Mouse (Mus musculus) T-cell, adult 66 days (primary cell): ENCODE data around the gene Slc16a11. TPM values are rescaled to one million over a fixed set of nuclear protein-coding genes. Genes with fewer than 3 reads are reported as not detected.

ENCODE experiments used
- total RNA-seq, 2 experiments: library from RNA; stranded (reverse); gene quantifications; 3 replicates in 1 of 2; 4 replicates in 1 of 2; pipeline ENCODE4 v1.2.4; 2023

The Slc16a11 gene
- total RNA-seq, result not detected

GRCm38 (mm10) chr11:70212423-70212822 is at the start of gene Slc16a11:
Gene Slc16a11 (plus strand): TSS chr11:70212752.

GRCm38 (mm10) chr11:70220731-70221602 is 8.4 kb downstream of the Slc16a11 start, which contains the start of gene Slc16a13:
Gene Slc16a13 (minus strand): TSS chr11:70221064.

GRCm38 (mm10) chr11:70229260-70230010 is 16.9 kb downstream of the Slc16a11 start, which contains the start of gene Bcl6b:
Gene Bcl6b (minus strand): TSS chr11:70229798.

GRCm38 (mm10) chr11:70237457-70238167 is 25.1 kb downstream of the Slc16a11 start, which contains the start of gene 0610010K14Rik:
Gene 0610010K14Rik (minus strand): TSS chr11:70237914.

GRCm38 (mm10) chr11:70239541-70240279 is 27.2 kb downstream of the Slc16a11 start, which contains the start of the genes Gm21988 and Rnasek:
Gene Gm21988 (minus strand): TSS chr11:70239830.
Gene Rnasek (minus strand): TSS chr11:70239842.

GRCm38 (mm10) chr11:70254931-70255531 is 42.5 kb downstream of the Slc16a11 start, which contains the start of gene Alox12:
Gene Alox12 (minus strand): TSS chr11:70255353.

Other genes with a start within 250 kb of the Slc16a11 start
- gene Cldn7, start 248.0 kb upstream of the Slc16a11 start, total RNA-seq, result not detected
- gene Ctdnep1, start 231.6 kb upstream of the Slc16a11 start, total RNA-seq, result 100 to 1,000 TPM; 113 to 123 TPM
- 10 to 100 TPM; 36.1 to 48.5 TPM for gene Elp5, start 230.2 kb upstream of the Slc16a11 start, total RNA-seq
- gene Gabarap, start 221.6 kb upstream of the Slc16a11 start, total RNA-seq, result 100 to 1,000 TPM; 182 to 187 TPM
- 10 to 100 TPM; 64.4 to 67.2 TPM for gene Phf23, start 217.0 kb upstream of the Slc16a11 start, total RNA-seq
- gene Dvl2, start 212.2 kb upstream of the Slc16a11 start, total RNA-seq, result 10 to 100 TPM; 40.8 to 42.1 TPM
- gene Acadvl, start 197.3 kb upstream of the Slc16a11 start, total RNA-seq, result 10 to 100 TPM; 62.0 to 75.3 TPM
- gene Dlg4, start 195.8 kb upstream of the Slc16a11 start, total RNA-seq, result 10 to 100 TPM; 36.4 to 38.1 TPM
- gene Asgr1, start 158.7 kb upstream of the Slc16a11 start, total RNA-seq, result not detected
- gene Asgr2, start 120.1 kb upstream of the Slc16a11 start, total RNA-seq, result not detected
- not detected for gene Mgl2, start 82.4 kb upstream of the Slc16a11 start, total RNA-seq
- gene Clec10a, start 56.6 kb upstream of the Slc16a11 start, total RNA-seq, result under 1 TPM in 1 of 2 experiments, not detected in 1; 0.99 TPM
- gene Slc16a13, start 8.3 kb downstream of the Slc16a11 start, total RNA-seq, result 1 to 10 TPM; 2.6 to 3.1 TPM
- under 1 TPM in 1 of 2 experiments, not detected in 1; 0.15 TPM for gene Bcl6b, start 17.0 kb downstream of the Slc16a11 start, total RNA-seq
- gene 0610010K14Rik, start 25.2 kb downstream of the Slc16a11 start, total RNA-seq, result 10 to 100 TPM; 67.4 to 73.0 TPM
- gene Gm21988, start 27.1 kb downstream of the Slc16a11 start, total RNA-seq, result 1 to 10 TPM; 3.9 to 5.7 TPM
- gene Rnasek, start 27.1 kb downstream of the Slc16a11 start, total RNA-seq, result 10 to 100 TPM; 70.1 TPM
- not detected for gene Alox12, start 42.6 kb downstream of the Slc16a11 start, total RNA-seq
- gene Alox12e, start 109.9 kb downstream of the Slc16a11 start, total RNA-seq, result not detected
- gene Alox15, start 139.3 kb downstream of the Slc16a11 start, total RNA-seq, result not detected
- gene Pelp1, start 197.3 kb downstream of the Slc16a11 start, total RNA-seq, result 10 to 100 TPM; 25.7 to 30.0 TPM
- 100 to 1,000 TPM; 318 to 334 TPM for gene Arrb2, start 219.9 kb downstream of the Slc16a11 start, total RNA-seq
- 10 to 100 TPM; 40.1 to 41.8 TPM for gene Med11, start 239.2 kb downstream of the Slc16a11 start, total RNA-seq
- gene Zmynd15, start 246.7 kb downstream of the Slc16a11 start, total RNA-seq, result 1 to 10 TPM in 1 of 2 experiments, under 1 TPM in 1; 0.71 to 1.6 TPM
- gene Cxcl16, start 247.2 kb downstream of the Slc16a11 start, total RNA-seq, result under 1 TPM in 1 of 2 experiments, not detected in 1; 0.76 TPM